Mouse (Mus musculus) CH12.LX (cell line): ENCODE measurements around the gene Renbp.

ENCODE experiments used
- CTCF ChIP-seq, 2 experiments: IDR thresholded peaks in 1 of 2; conservative IDR thresholded peaks in 1 of 2; 2 replicates each; pipeline ENCODE4 v1.5.1; 2011 to 2012; ENCODE audit warnings: low read depth in 2 of 2, low read length in 2 of 2, improper control_type of control experiment in 1 of 2, inconsistent platforms in 1 of 2, mild to moderate bottlenecking in 1 of 2, moderate library complexity in 1 of 2
- MAX ChIP-seq: IDR thresholded peaks from 2 replicates; pipeline ENCODE4 v1.6.1; 2011; ENCODE audit warnings: low read length, improper control_type of control experiment
- ZC3H11A ChIP-seq: IDR thresholded peaks from 2 replicates; pipeline ENCODE4 v1.6.1; 2012; ENCODE audit warnings: low read depth, mild to moderate bottlenecking, inconsistent platforms, low read length, improper control_type of control experiment
- ZMIZ1 ChIP-seq: IDR thresholded peaks from 2 replicates; pipeline ENCODE4 v1.6.1; 2012; ENCODE audit warnings: low read depth, mild to moderate bottlenecking, inconsistent platforms, low read length, improper control_type of control experiment

GRCm38 (mm10) chrX:73892833-73893232 lies 37.8 kb downstream of the Renbp start:
- TF ChIP-seq MAX (no peak), ZC3H11A (no peak), CTCF (conservative IDR thresholded peaks at IDR 0.05 in 1 of 2, IDR thresholded peaks at IDR 0.05 in 1 of 2; ENCODE audit: low read depth in 2 of 2, low read length in 2 of 2) (no peak), ZMIZ1 (no peak)
